Mouse (Mus musculus): Measurements from ENCODE around the gene Wnt7b. TPM values are rescaled to one million over a fixed set of nuclear protein-coding genes. Genes with fewer than 3 reads are reported as not detected.

Gene Wnt7b
- polyA plus RNA-seq (2012; fragmentation: generic; extraction: Trizol), result 2.5 TPM
- long read RNA-seq, experiment 1, result 0 reads
- long read RNA-seq, experiment 2, partial matches to known transcripts, result 0 of 2 reads
- long read RNA-seq, experiment 2, other reads (novel, unspliced or antisense), result 0 of 2 reads

GRCm38 (mm10) chr15:85582356-85582910 lies at the start of gene Wnt7b:
TSS of gene Wnt7b (minus strand) at chr15:85582473.
- H3K79me3 ChIP-seq (ENCODE audit: low read depth), result peaks cover 2% of the 10 kb centered on the region
- H3K27me3 ChIP-seq (ENCODE audit: control insufficient read depth, insufficient read depth, insufficient read length), result peaks cover 64% of the 10 kb centered on the region
- TF ChIP-seq CTCF (IDR thresholded peaks at IDR 0.05; ENCODE audit: control insufficient read depth, insufficient read depth, insufficient read length) (no peak), MYOG (IDR thresholded peaks at IDR 0.05; ENCODE audit: control insufficient read depth, extremely low read depth, insufficient read length) (no peak), CEBPB (IDR thresholded peaks at IDR 0.05; ENCODE audit: low read depth) (no peak), MYOD1 (IDR thresholded peaks at IDR 0.05; ENCODE audit: control insufficient read depth, insufficient read length, low read depth) (no peak), FOSL1 (IDR thresholded peaks at IDR 0.05; ENCODE audit: insufficient read depth, low read length, poor library complexity, severe bottlenecking) (no peak), MAX (IDR thresholded peaks at IDR 0.05) (no peak), USF1 (IDR thresholded peaks at IDR 0.05; ENCODE audit: low read depth) (no peak)
- peak within 1 kb of the TSS; percentile 25 for H3K4me3 ChIP-seq (ENCODE audit: insufficient read depth, poor library complexity, severe bottlenecking)
- no peaks in the 10 kb centered on the region for H3K79me2 ChIP-seq (ENCODE audit: control insufficient read depth, insufficient read depth)
- H3ac ChIP-seq (ENCODE audit: control insufficient read depth, insufficient read length, low read depth), result peak within 1 kb of the TSS; percentile 53
- H3K36me3 ChIP-seq (ENCODE audit: control insufficient read depth, insufficient read depth), result no peaks in the 10 kb centered on the region

DNA sequence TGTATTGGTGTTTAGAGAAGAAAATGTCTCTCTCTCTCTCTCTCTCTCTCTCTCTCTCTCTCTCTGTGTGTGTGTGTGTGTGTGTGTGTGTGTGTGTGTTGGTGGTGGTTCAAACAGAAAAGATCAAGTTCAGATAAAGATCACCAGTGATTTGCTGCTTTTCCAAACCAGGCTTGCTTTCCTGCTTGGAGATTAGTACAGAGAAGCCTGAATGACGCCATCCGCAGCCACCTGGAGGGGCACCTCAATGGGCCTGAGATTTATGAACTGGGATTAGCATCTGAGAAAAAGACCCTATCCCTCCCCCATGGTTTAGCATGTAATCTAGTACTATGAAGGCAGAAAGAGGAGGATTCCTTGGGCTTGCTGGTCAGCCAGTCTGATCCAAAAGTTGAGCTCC lies 49.3 kb upstream of the Wnt7b start:
- H3K27me3 ChIP-seq (ENCODE audit: control insufficient read depth, insufficient read depth, insufficient read length), result no peaks in the 10 kb centered on the region
- no peak overlapping the region for H3ac ChIP-seq (ENCODE audit: control insufficient read depth, insufficient read length, low read depth)
- H3K4me3 ChIP-seq (ENCODE audit: insufficient read depth, poor library complexity, severe bottlenecking), result no peak overlapping the region

GRCm38 (mm10) chr15:85629924-85630545 lies 47.8 kb upstream of the Wnt7b start:
- Histone ChIP-seq H3ac (ENCODE audit: control insufficient read depth, insufficient read length, low read depth) (no peak overlapping the region), H3K79me3 (ENCODE audit: low read depth) (peaks cover under 1% of the 10 kb centered on the region), H3K79me2 (ENCODE audit: control insufficient read depth, insufficient read depth) (no peaks in the 10 kb centered on the region), H3K4me3 (ENCODE audit: insufficient read depth, poor library complexity, severe bottlenecking) (no peak overlapping the region), H3K36me3 (ENCODE audit: control insufficient read depth, insufficient read depth) (no peaks in the 10 kb centered on the region), H3K27me3 (ENCODE audit: control insufficient read depth, insufficient read depth, insufficient read length) (peaks cover 11% of the 10 kb centered on the region)
- TF ChIP-seq USF1 (IDR thresholded peaks at IDR 0.05; ENCODE audit: low read depth) (no peak), CTCF (IDR thresholded peaks at IDR 0.05; ENCODE audit: control insufficient read depth, insufficient read depth, insufficient read length) (no peak), MYOD1 (IDR thresholded peaks at IDR 0.05; ENCODE audit: control insufficient read depth, insufficient read length, low read depth) (no peak), FOSL1 (IDR thresholded peaks at IDR 0.05; ENCODE audit: insufficient read depth, low read length, poor library complexity, severe bottlenecking) (no peak), CEBPB (IDR thresholded peaks at IDR 0.05; ENCODE audit: low read depth) (no peak), MAX (IDR thresholded peaks at IDR 0.05) (no peak), MYOG (IDR thresholded peaks at IDR 0.05; ENCODE audit: control insufficient read depth, extremely low read depth, insufficient read length) (no peak)

More for the DNA sequence above, 49.3 kb upstream of the Wnt7b start:
- no peak for TF ChIP-seq CEBPB (IDR thresholded peaks at IDR 0.05; ENCODE audit: low read depth)
- Histone ChIP-seq H3K79me3 (ENCODE audit: low read depth) (peaks cover 2% of the 10 kb centered on the region), H3K36me3 (ENCODE audit: control insufficient read depth, insufficient read depth) (no peaks in the 10 kb centered on the region), H3K79me2 (ENCODE audit: control insufficient read depth, insufficient read depth) (peaks cover 9% of the 10 kb centered on the region)

- no peaks in the 10 kb centered on the region for H3K79me3 ChIP-seq (ENCODE audit: low read depth)
- no peaks in the 10 kb centered on the region for H3K79me2 ChIP-seq (ENCODE audit: control insufficient read depth, insufficient read depth)
- no peak overlapping the region for H3ac ChIP-seq (ENCODE audit: control insufficient read depth, insufficient read length, low read depth)
- H3K27me3 ChIP-seq (ENCODE audit: control insufficient read depth, insufficient read depth, insufficient read length), result peaks cover 17% of the 10 kb centered on the region
- no peaks in the 10 kb centered on the region for H3K36me3 ChIP-seq (ENCODE audit: control insufficient read depth, insufficient read depth)
- no peak for TF ChIP-seq MYOG (IDR thresholded peaks at IDR 0.05; ENCODE audit: control insufficient read depth, extremely low read depth, insufficient read length)
- TF ChIP-seq CTCF (IDR thresholded peaks at IDR 0.05; ENCODE audit: control insufficient read depth, insufficient read depth, insufficient read length), result no peak
- TF ChIP-seq MAX (IDR thresholded peaks at IDR 0.05), result no peak
- TF ChIP-seq MYOD1 (IDR thresholded peaks at IDR 0.05; ENCODE audit: control insufficient read depth, insufficient read length, low read depth), result no peak
- TF ChIP-seq CEBPB (IDR thresholded peaks at IDR 0.05; ENCODE audit: low read depth), result no peak
- no peak for TF ChIP-seq USF1 (IDR thresholded peaks at IDR 0.05; ENCODE audit: low read depth)
- TF ChIP-seq FOSL1 (IDR thresholded peaks at IDR 0.05; ENCODE audit: insufficient read depth, low read length, poor library complexity, severe bottlenecking), result no peak
- no peak overlapping the region for H3K4me3 ChIP-seq (ENCODE audit: insufficient read depth, poor library complexity, severe bottlenecking)
These were observed 43.5 kb upstream of the Wnt7b start for GRCm38 (mm10) chr15:85625666-85626279.

DNA sequence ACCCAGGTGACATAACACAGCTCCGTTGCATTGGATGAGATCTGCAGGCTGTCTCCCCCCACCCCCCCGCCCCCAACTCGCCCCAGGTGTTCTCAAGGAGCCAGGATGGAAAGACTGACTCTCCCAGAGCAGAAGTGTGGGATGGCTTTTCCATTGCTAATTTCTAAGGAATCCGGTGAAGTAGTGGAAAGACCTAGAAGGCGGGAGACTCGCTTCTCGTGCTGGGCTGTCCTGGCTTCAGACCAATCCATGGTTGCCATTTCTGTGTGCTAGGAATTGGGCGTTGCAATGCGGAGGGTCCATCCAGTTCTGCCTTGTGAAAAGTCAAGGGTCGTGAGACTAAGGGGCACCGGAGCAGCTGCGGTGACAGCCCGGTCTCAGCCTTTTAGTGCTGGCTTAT lies 39.9 kb upstream of the Wnt7b start:
- Histone ChIP-seq H3ac (ENCODE audit: control insufficient read depth, insufficient read length, low read depth) (no peak overlapping the region), H3K4me3 (ENCODE audit: insufficient read depth, poor library complexity, severe bottlenecking) (no peak overlapping the region), H3K79me3 (ENCODE audit: low read depth) (no peaks in the 10 kb centered on the region), H3K36me3 (ENCODE audit: control insufficient read depth, insufficient read depth) (no peaks in the 10 kb centered on the region), H3K79me2 (ENCODE audit: control insufficient read depth, insufficient read depth) (no peaks in the 10 kb centered on the region), H3K27me3 (ENCODE audit: control insufficient read depth, insufficient read depth, insufficient read length) (peaks cover 17% of the 10 kb centered on the region)
- no peak for TF ChIP-seq MYOG (IDR thresholded peaks at IDR 0.05; ENCODE audit: control insufficient read depth, extremely low read depth, insufficient read length)
- no peak for TF ChIP-seq MYOD1 (IDR thresholded peaks at IDR 0.05; ENCODE audit: control insufficient read depth, insufficient read length, low read depth)
- no peak for TF ChIP-seq MAX (IDR thresholded peaks at IDR 0.05)
- TF ChIP-seq FOSL1 (IDR thresholded peaks at IDR 0.05; ENCODE audit: insufficient read depth, low read length, poor library complexity, severe bottlenecking), result no peak
- TF ChIP-seq USF1 (IDR thresholded peaks at IDR 0.05; ENCODE audit: low read depth), result no peak
- TF ChIP-seq CTCF (IDR thresholded peaks at IDR 0.05; ENCODE audit: control insufficient read depth, insufficient read depth, insufficient read length), result no peak
- TF ChIP-seq CEBPB (IDR thresholded peaks at IDR 0.05; ENCODE audit: low read depth), result no peak

All from C2C12 (cell line).